Mouse (Mus musculus) layer of hippocampus, adult 11-12 months (tissue): Measurements from ENCODE around the gene Lrrc8b.

ENCODE experiments used
- DNase-seq: peaks from one replicate; pipeline ENCODE4 v3.0.0; 2022; ENCODE audit warnings: low spot score

The Lrrc8b gene

GRCm38 (mm10) chr5:105415198-105415791 is at the start of gene Lrrc8b:
Lrrc8b (plus strand) TSS chr5:105415775.
- DNase-seq: peak; percentile 89

GRCm38 (mm10) chr5:105381482-105381881 is 34.1 kb upstream of the Lrrc8b start:
- no peak for DNase-seq

DNA sequence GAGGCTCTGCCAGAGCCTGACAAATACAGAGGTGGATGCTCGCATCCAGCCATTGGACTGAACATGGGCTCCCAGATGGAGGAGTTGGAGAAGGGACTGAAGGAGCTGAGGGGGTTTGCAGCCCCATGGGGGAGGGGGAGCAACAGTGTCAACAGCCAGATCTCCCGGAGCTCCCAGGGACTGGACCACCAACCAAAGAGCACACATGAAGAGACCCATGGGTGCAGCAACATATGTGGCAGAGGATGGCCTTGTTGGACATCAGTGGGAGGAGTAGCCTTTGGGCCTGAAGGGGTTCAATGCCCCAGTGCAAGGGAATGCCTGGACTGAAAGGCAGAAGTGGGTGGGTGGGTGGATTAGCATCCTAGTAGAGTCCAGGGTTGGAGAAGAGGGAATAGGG is 25.2 kb upstream of the Lrrc8b start:
- no peak for DNase-seq

GRCm38 (mm10) chr5:105393731-105394130 is 21.8 kb upstream of the Lrrc8b start:
- DNase-seq: no peak

DNA sequence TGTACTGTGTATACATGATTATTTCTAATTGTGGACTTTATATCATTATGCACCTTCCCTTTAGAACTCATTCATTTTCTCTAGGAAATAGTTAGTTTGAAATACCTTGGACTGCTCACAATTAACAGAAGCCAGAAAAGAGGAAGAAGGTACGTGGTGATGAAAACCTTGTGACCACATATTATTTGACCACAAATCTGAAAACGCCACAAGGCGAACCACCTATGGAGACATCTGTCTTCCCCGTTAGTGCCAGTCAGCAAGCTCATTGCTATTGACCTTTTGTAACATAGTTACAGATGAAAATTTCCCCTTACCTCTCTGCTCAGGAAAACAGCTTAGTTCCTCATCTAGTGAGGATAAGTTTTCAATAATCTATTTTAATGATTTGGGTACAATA is 20.4 kb upstream of the Lrrc8b start:
- no peak for DNase-seq

DNA sequence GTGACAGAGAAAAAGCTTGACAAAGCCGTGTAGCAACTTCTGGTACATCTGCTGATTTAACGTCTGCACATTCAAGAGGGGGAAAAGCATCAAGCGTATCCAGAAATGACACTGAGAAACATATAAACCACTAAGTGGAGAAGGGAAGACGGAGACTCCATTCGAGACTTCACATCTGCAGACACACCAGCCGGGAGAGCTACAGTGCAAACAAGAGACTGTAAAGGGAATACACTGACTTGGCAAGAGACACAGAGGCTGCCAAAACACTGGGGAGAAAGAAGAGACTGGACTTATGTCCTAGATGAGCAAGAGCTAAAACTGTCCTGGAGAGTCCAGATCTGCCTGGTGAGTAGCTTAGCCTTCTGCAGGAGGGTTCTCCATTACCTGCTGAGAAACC is 16.6 kb upstream of the Lrrc8b start:
- DNase-seq: no peak

GRCm38 (mm10) chr5:105399631-105400423 is 15.7 kb upstream of the Lrrc8b start:
- DNase-seq: peak; percentile 92

GRCm38 (mm10) chr5:105400424-105401375 is 14.9 kb upstream of the Lrrc8b start:
- DNase-seq: peak; percentile 54

DNA sequence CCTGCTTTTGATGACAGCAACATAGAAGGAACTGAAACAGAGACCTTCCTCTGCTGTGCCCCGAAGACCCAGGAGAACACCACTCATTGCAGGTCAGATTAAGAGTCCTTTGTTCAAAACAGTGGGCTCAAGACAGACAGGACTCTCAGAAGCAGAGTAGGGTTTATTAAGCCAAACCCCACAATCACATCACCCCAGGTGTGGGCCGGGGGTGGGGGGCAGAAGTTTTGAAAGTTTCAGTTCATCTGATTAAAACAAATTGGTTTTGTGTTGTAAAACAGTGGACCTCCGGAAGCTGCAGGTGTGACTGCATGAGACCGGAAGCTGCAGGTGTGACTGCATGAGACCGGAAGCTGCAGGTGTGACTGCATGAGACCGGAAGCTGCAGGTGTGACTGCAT is 14.0 kb upstream of the Lrrc8b start:
- no peak for DNase-seq

- DNase-seq: peak; percentile 90
These were observed 10.6 kb upstream of the Lrrc8b start for GRCm38 (mm10) chr5:105404961-105405360.

DNA sequence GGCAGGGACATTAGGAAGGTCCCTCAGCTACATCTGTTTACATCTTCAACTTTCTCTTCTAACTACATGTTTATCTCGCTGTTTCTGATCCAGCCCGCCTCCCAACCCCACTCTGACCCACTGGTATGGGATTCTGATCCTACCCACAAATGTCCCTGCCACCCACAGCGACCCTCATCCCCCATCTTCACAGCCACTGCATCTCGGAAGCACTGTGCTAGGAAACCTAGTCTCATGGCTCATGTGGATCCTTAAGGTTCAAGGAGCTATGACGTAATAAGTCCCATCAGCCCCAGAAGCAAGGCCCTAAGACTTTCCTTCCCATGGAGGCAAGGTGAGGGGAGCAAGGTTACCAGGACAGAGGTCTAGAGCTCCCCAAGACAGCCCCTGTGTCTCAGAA is 7.9 kb upstream of the Lrrc8b start:
- DNase-seq: no peak

DNA sequence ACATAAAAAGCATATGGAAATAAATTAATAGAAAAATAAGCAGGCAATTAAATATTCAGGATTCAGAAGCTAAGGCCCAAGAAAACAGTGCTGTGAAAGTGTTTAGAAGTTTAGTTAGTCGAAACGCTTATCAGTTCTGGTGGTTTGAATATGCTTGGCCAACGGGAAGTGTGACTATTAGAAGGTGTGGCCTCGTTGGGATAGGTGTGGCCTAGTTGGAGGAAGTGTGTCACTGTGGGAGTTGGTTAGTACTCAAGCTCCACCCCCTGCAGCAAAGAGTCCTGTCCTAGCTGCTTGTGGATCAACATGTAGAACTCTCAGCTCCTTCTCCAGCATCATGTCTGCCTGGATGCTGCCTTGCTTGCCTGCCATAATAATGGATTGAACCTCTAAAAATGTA is 6.5 kb upstream of the Lrrc8b start:
- DNase-seq: peak; percentile 1

GRCm38 (mm10) chr5:105410521-105411293 is 4.9 kb upstream of the Lrrc8b start:
- DNase-seq: no peak

DNA sequence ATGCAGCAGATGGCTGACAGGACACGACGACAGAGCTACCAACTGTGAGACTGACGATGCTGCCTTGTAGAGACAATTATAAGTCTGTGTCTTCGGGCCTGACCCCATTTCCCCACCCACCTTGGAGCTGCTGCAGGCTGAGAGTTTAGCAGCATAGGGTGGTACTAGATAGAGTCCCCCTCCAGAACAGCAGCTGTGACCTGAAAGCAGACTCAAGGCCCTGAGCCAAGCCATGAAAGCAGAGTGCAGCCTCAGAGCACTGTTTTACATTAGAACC is 4.3 kb upstream of the Lrrc8b start:
- DNase-seq: no peak

GRCm38 (mm10) chr5:105411768-105412167 is 3.8 kb upstream of the Lrrc8b start:
- DNase-seq: no peak

DNA sequence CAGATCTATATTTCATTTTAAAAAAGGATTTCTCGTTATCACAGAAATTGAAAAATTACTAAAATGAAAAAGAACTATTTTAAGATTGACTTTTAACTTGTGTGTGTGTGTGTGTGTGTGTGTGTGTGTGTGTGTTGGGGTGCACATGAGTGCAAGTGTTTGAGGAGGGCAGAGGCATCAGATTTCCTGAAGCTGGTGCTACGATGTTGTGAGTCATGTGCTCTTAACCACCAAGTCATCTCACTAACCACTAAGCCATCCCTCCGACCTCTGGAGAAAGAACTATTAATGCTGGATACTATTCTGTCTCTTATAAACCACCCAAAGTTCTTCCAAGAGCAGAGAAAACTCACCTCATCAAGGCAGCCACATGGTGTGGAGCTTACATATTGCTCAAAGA is 2.9 kb upstream of the Lrrc8b start:
- DNase-seq: no peak

- no peak for DNase-seq
These were observed 1.0 kb upstream of the Lrrc8b start for GRCm38 (mm10) chr5:105414341-105415120.

- DNase-seq: no peak
These were observed 538 bp downstream of the Lrrc8b start for GRCm38 (mm10) chr5:105415951-105416675.

- DNase-seq: no peak
These were observed 1.6 kb downstream of the Lrrc8b start for GRCm38 (mm10) chr5:105417217-105417616.

- no peak for DNase-seq
These were observed 2.8 kb downstream of the Lrrc8b start for GRCm38 (mm10) chr5:105418364-105418763.

- no peak for DNase-seq
These were observed 3.3 kb downstream of the Lrrc8b start for GRCm38 (mm10) chr5:105418851-105419250.
